Mouse (Mus musculus): ENCODE results near the gene Me3.

Me3 gene

DNA sequence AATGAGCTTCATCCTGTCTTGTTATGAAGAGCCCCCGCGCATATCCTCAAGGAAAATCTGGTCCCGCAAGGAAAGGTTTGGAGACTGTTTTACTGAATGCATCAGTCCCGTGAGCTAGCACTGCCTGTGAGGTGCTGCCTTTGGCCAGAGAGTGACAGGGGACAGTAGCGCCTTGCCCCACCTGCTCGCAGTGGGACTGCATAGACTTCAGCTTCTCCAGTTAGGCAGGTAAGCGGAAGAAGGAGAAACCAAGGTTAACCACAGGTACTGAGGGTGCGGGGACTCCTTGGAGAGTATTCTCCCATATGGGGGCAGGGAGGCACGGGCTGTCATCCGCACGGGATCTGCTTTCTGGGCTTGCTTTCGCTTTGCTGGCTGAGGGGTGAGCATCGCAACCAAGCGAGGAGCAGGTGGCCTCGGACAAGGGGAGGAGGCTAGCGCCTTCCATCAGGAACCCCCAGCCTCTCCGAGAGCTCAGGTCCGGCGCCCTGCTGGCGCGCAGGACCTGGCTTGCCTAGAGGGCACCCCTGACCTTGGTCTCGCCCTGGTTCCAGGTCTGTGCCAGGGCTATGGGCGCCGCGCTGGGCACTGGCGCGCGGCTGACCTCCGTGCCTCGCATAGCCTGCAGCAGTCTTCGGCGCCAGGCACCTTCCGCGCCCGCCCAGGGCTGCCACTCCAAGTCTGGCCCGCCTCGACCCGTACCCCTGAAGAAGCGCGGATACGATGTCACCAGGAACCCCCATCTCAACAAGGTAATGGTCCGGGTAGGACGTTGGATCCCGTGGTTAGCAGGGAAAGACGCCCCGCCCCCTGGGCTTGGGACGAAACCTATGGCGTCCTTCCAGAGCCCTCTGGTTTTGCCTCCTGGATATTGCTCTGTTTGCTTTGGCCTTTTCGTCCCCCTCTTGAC lies at the start of gene Me3:
Gene Me3, plus strand, starts transcription at position 51 of the 910 bp plus-strand sequence.
- DNase-seq (ENCODE audit: low read depth, low spot score), result no peak

- DNase-seq (ENCODE audit: low read depth, low spot score), result no peak
These were observed 42.2 kb upstream of the Me3 start for GRCm38 (mm10) chr7:89590039-89590438.

GRCm38 (mm10) chr7:89590542-89591251 lies 41.5 kb upstream of the Me3 start:
- DNase-seq (ENCODE audit: low read depth, low spot score), result no peak

DNA sequence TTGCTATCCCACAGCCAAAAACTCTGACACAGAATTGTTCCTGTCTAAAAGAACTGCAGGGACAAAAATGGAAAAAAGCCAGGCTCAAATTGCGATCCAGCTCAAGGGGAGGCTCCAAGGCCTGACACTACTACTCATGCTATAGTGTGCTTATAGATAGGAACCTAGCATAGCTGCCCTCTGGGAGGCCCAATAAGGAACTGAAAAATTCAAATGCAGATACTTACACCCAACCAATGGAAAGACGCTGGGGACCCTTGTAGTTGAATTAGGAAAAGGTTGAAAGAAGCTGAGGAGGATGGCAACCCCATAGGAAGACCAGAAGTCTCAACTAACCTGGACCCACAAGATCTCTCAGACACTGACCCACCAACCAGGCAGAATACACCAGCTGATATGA lies 36.4 kb upstream of the Me3 start:
- DNase-seq (ENCODE audit: low read depth, low spot score), result no peak

- DNase-seq (ENCODE audit: low read depth, low spot score), result no peak
These were observed 26.3 kb upstream of the Me3 start for GRCm38 (mm10) chr7:89605589-89606536.

DNA sequence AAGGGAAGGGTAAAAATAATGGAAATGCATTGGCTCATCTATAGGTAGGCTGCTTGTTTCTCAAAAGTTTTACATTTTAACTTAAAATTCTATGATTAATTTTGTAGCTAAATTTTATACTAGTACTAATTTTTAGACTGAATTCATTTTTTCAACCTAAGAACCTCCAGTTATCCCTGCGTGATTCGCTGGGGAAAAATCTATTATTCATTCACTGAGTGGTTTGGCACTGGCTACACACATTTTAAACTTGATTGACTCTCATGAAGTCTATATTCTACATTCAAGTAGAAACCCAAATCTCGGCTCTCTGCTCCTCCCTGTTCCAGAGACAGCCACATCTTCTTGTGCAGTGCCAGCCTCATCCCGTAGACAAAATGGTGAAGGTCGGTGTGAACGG lies 24.9 kb upstream of the Me3 start:
- no peak for DNase-seq (ENCODE audit: low read depth, low spot score)

DNA sequence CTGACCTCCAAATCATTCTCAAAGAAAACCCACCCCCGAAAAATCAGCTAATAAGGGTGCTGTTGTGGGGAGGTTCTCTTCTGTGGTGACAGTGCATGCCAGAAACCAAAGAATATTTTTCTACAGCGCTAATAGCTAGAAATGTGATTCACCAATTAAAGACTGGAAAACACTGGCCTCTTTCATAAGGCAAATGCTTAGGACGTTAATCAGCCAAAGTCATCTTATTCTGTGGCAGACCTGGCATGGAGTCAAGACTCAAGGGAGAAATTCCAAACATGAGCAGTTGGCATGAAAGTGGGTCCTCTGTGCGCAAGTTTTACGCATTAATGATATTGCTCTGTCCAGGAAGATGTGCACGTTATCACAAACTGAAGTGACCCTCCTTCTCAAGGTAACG lies 21.0 kb upstream of the Me3 start:
- DNase-seq (ENCODE audit: low read depth, low spot score), result no peak

GRCm38 (mm10) chr7:89616235-89616634 lies 16.0 kb upstream of the Me3 start:
- DNase-seq (ENCODE audit: low read depth, low spot score), result no peak

DNA sequence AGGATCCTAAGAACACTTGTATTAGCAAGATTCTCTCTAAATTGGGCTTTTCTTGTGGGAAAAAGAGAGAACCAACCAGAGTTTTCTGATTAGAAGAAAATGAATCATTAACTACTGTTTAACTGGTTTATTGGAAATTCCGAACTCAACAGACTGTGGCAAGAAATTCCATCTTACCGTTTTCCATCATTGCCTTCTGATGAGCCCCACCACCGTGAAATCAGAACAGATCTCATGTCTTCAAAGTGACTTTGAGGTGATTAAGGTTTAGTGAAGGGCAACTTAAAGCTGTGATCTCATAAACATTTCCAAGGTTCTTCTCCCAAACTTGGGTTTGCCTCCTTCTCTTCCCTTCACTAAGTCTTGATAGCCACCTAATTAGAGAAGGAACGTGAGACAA lies 8.9 kb upstream of the Me3 start:
- DNase-seq (ENCODE audit: low read depth, low spot score), result no peak

GRCm38 (mm10) chr7:89627393-89627792 lies 4.8 kb upstream of the Me3 start:
- no peak for DNase-seq (ENCODE audit: low read depth, low spot score)

DNA sequence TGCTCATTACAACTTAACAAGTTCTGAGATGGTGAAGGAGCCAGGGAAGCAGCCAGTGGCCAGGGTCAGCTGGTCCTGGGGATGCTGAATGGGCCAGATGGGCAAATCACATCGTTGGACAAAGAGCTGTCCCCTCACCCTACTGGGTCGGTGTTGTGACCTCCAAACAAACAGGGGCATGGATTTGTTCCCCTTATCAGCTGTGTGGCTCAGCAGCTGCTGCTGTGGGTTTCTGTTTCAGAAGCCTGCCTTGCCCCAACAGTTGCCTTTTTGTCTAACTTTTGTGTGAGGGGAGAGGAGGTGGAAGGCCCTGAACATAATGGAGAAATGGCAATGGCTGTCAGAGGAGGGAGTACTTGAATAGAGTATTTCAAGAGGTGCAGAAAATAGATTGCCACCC lies 4.2 kb upstream of the Me3 start:
- no peak for DNase-seq (ENCODE audit: low read depth, low spot score)

DNA sequence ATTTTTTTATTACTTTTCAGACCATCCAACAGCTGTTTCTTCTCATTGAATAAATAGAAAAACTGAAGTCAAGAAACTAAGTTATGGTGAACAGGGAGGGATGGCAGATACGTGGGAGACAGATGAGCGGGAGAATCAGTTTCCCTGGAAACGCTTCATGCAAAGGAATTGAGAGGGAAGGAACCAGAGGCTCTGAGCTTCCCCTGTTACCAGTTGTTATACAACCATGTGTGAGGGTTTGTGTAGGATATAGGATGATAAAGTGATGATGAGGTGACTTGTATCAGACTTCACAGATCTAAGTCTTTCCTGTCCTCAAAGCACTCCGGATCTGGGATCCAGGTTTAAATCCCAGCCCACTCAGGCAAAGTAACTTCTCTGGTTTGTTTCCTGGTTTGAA lies 3.2 kb upstream of the Me3 start:
- no peak for DNase-seq (ENCODE audit: low read depth, low spot score)

DNA sequence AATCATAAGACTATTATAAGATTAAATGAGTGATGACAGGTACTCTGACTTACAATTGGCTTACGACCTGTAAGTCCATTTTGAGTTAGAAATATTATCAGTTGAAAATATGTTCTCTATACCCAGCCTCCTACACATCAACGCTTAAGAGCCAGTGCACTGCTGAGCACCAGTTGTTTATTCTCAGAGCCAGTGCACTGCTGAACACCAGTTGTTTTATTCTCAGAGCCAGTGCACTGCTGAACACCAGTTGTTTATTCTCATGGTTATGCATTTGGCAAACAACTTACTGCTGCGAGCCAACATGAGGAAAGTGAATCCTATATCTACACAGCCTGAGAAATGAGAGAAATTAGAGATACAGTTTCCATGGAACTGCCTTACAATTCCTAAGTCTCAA lies 2.3 kb upstream of the Me3 start:
- DNase-seq (ENCODE audit: low read depth, low spot score), result no peak

GRCm38 (mm10) chr7:89630796-89631195 lies 1.4 kb upstream of the Me3 start:
- DNase-seq (ENCODE audit: low read depth, low spot score), result no peak

GRCm38 (mm10) chr7:89640533-89640932 lies 8.3 kb downstream of the Me3 start:
- no peak for DNase-seq (ENCODE audit: low read depth, low spot score)

DNA sequence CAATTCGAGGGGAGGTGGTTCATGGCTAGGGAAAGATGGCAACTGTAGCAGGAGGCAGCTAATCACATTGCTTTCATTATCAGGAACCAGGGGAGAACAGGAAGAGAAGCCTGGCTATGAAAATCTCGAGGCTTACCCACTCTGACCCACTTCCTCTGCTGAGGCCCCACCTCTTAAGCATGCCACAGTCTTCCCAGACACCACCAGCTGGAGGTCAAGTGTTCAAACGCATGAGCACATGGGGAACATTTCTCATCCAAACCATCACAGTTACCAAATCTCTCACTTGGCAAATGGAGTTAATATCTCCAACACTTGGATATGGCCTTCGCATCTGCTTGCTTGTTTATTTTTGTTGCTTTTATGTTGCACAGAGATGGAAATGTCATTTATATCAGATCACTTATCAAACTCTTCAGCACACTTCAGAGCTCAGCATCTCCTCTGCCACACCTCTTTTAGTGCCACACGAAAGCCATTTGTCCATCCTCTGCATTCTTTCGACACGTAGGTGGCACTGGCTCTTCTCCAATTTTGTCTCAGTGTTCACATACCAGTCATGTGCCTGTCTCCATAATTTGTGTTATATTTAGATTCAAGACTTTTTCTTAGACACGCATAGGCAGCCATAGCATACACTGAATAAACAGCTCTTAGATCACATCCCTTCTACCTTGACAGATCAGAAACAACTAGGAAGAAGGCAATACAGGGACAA lies 8.9 kb downstream of the Me3 start:
- DNase-seq (ENCODE audit: low read depth, low spot score), result no peak

DNA sequence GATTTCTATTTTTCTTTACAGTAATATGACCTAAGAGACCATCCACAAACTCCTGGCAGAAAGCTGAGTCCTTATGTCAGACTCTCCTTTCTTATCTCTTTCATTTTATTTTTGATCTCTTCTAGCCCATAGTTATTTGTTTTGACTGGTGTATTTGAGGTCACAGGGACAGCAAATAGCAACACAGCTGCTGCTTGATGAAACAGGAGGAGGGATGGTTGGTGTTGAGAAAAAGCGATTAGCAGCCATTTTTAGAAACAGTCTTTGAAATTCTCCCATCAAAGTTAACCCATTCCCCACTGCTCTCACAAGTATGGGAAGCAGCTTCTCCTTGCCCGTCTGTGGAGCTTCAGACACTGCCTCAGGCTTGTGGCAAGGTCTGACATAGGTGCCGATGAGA lies 12.8 kb downstream of the Me3 start:
- DNase-seq (ENCODE audit: low read depth, low spot score), result no peak

GRCm38 (mm10) chr7:89647864-89648263 lies 15.7 kb downstream of the Me3 start:
- DNase-seq (ENCODE audit: low read depth, low spot score), result no peak

GRCm38 (mm10) chr7:89657183-89657582 lies 25.0 kb downstream of the Me3 start:
- no peak for DNase-seq (ENCODE audit: low read depth, low spot score)

- DNase-seq (ENCODE audit: low read depth, low spot score), result no peak
These were observed 25.6 kb downstream of the Me3 start for GRCm38 (mm10) chr7:89657692-89658212.

GRCm38 (mm10) chr7:89664197-89664596 lies 32.0 kb downstream of the Me3 start:
- DNase-seq (ENCODE audit: low read depth, low spot score), result no peak

All from c-Kit-negative CD71-positive TER-119-positive erythroid progenitor cells, embryonic 14.5 days (primary cell).